Mouse (Mus musculus): ENCODE data around the gene Mark2. TPM values are rescaled to one million over a fixed set of nuclear protein-coding genes. Genes with fewer than 3 reads are reported as not detected.

The Mark2 gene
- polyA plus RNA-seq, 1 experiment: 33.7 TPM

- H3K79me2 ChIP-seq (ENCODE audit: control insufficient read depth, insufficient read depth): peaks cover 3% of the 10 kb centered on the region
- no peaks in the 10 kb centered on the region for H3K27me3 ChIP-seq (ENCODE audit: control insufficient read depth, insufficient read depth, insufficient read length)
- H3K4me3 ChIP-seq: no peak overlapping the region
- H3K36me3 ChIP-seq (ENCODE audit: control insufficient read depth, insufficient read depth): no peaks in the 10 kb centered on the region
- H3ac ChIP-seq (ENCODE audit: control insufficient read depth, insufficient read length): no peak overlapping the region
- TF ChIP-seq MAX (IDR thresholded peaks at IDR 0.05; ENCODE audit: low read depth): no peak
- peak overlapping the region; percentile 41 for H3K4me2 ChIP-seq (ENCODE audit: low read depth)
Observed at GRCm38 (mm10) chr19:7264088-7264765, 77.4 kb downstream of the Mark2 start.

GRCm38 (mm10) chr19:7262592-7262991 is 79.1 kb downstream of the Mark2 start:
- Histone ChIP-seq H3K27me3 (ENCODE audit: control insufficient read depth, insufficient read depth, insufficient read length) (no peaks in the 10 kb centered on the region), H3K79me2 (ENCODE audit: control insufficient read depth, insufficient read depth) (no peaks in the 10 kb centered on the region), H3K36me3 (ENCODE audit: control insufficient read depth, insufficient read depth) (no peaks in the 10 kb centered on the region), H3K4me3 (no peak overlapping the region), H3ac (ENCODE audit: control insufficient read depth, insufficient read length) (no peak overlapping the region), H3K4me2 (ENCODE audit: low read depth) (no peak overlapping the region)
- TF ChIP-seq MAX (IDR thresholded peaks at IDR 0.05; ENCODE audit: low read depth): no peak
- TF ChIP-seq POLR2AphosphoS2 (IDR thresholded peaks at IDR 0.05; ENCODE audit: insufficient read length, low read depth): no peak
- no peak for TF ChIP-seq POLR2A (IDR thresholded peaks at IDR 0.05; ENCODE audit: insufficient read length, low read depth)
- no peak for TF ChIP-seq SRF (IDR thresholded peaks at IDR 0.05; ENCODE audit: control insufficient read depth, insufficient read length, low read depth)
- TF ChIP-seq REST (IDR thresholded peaks at IDR 0.05; ENCODE audit: insufficient read depth, insufficient read length): no peak
- no peak for TF ChIP-seq MYOD1 (IDR thresholded peaks at IDR 0.05; ENCODE audit: control insufficient read depth in 1 of 3, insufficient read length in 2 of 3, low read depth in 2 of 3)
- TF ChIP-seq TCF3 (IDR thresholded peaks at IDR 0.05; ENCODE audit: insufficient read length, low read depth): no peak
- TF ChIP-seq TCF12 (IDR thresholded peaks at IDR 0.05; ENCODE audit: insufficient read depth, poor library complexity, severe bottlenecking): no peak
- TF ChIP-seq USF1 (IDR thresholded peaks at IDR 0.05; ENCODE audit: low read depth): no peak
- TF ChIP-seq E2F4 (IDR thresholded peaks at IDR 0.05; ENCODE audit: insufficient read depth): no peak
- no peak for TF ChIP-seq CEBPB (IDR thresholded peaks at IDR 0.05; ENCODE audit: insufficient read depth, poor library complexity, severe bottlenecking)
- no peak for TF ChIP-seq MYOG (IDR thresholded peaks at IDR 0.05; ENCODE audit: control insufficient read depth in 1 of 3, insufficient read depth in 1 of 3, insufficient read length in 2 of 3, low read depth in 2 of 3)

- no peaks in the 10 kb centered on the region for H3K36me3 ChIP-seq (ENCODE audit: control insufficient read depth, insufficient read depth)
- no peak for TF ChIP-seq POLR2A (IDR thresholded peaks at IDR 0.05; ENCODE audit: insufficient read length, low read depth)
- TF ChIP-seq TCF12 (IDR thresholded peaks at IDR 0.05; ENCODE audit: insufficient read depth, poor library complexity, severe bottlenecking): no peak
- TF ChIP-seq POLR2AphosphoS2 (IDR thresholded peaks at IDR 0.05; ENCODE audit: insufficient read length, low read depth): no peak
- no peak for TF ChIP-seq MYOD1 (IDR thresholded peaks at IDR 0.05; ENCODE audit: control insufficient read depth in 1 of 3, insufficient read length in 2 of 3, low read depth in 2 of 3)
- no peak for TF ChIP-seq SRF (IDR thresholded peaks at IDR 0.05; ENCODE audit: control insufficient read depth, insufficient read length, low read depth)
- no peak for TF ChIP-seq REST (IDR thresholded peaks at IDR 0.05; ENCODE audit: insufficient read depth, insufficient read length)
- no peak overlapping the region for H3K4me3 ChIP-seq
- H3K27me3 ChIP-seq (ENCODE audit: control insufficient read depth, insufficient read depth, insufficient read length): no peaks in the 10 kb centered on the region
- no peak overlapping the region for H3ac ChIP-seq (ENCODE audit: control insufficient read depth, insufficient read length)
- H3K79me2 ChIP-seq (ENCODE audit: control insufficient read depth, insufficient read depth): no peaks in the 10 kb centered on the region
- H3K4me2 ChIP-seq (ENCODE audit: low read depth): no peak overlapping the region
Observed at GRCm38 (mm10) chr19:7261964-7262363, 79.7 kb downstream of the Mark2 start.

- no peaks in the 10 kb centered on the region for H3K79me2 ChIP-seq (ENCODE audit: control insufficient read depth, insufficient read depth)
- no peak overlapping the region for H3K4me2 ChIP-seq (ENCODE audit: low read depth)
- no peaks in the 10 kb centered on the region for H3K36me3 ChIP-seq (ENCODE audit: control insufficient read depth, insufficient read depth)
- H3K4me3 ChIP-seq: no peak overlapping the region
- H3K27me3 ChIP-seq (ENCODE audit: control insufficient read depth, insufficient read depth, insufficient read length): no peaks in the 10 kb centered on the region
- no peak for TF ChIP-seq MYOG (IDR thresholded peaks at IDR 0.05; ENCODE audit: control insufficient read depth in 1 of 3, insufficient read depth in 1 of 3, insufficient read length in 2 of 3, low read depth in 2 of 3)
- TF ChIP-seq MAX (IDR thresholded peaks at IDR 0.05; ENCODE audit: low read depth): no peak
- TF ChIP-seq E2F4 (IDR thresholded peaks at IDR 0.05; ENCODE audit: insufficient read depth): no peak
- TF ChIP-seq MYOD1 (IDR thresholded peaks at IDR 0.05; ENCODE audit: control insufficient read depth in 1 of 3, insufficient read length in 2 of 3, low read depth in 2 of 3): no peak
- TF ChIP-seq REST (IDR thresholded peaks at IDR 0.05; ENCODE audit: insufficient read depth, insufficient read length): no peak
- TF ChIP-seq SRF (IDR thresholded peaks at IDR 0.05; ENCODE audit: control insufficient read depth, insufficient read length, low read depth): no peak
- TF ChIP-seq TCF3 (IDR thresholded peaks at IDR 0.05; ENCODE audit: insufficient read length, low read depth): no peak
- TF ChIP-seq POLR2AphosphoS2 (IDR thresholded peaks at IDR 0.05; ENCODE audit: insufficient read length, low read depth): no peak
- TF ChIP-seq TCF12 (IDR thresholded peaks at IDR 0.05; ENCODE audit: insufficient read depth, poor library complexity, severe bottlenecking): no peak
- TF ChIP-seq POLR2A (IDR thresholded peaks at IDR 0.05; ENCODE audit: insufficient read length, low read depth): no peak
- TF ChIP-seq USF1 (IDR thresholded peaks at IDR 0.05; ENCODE audit: low read depth): no peak
- TF ChIP-seq CEBPB (IDR thresholded peaks at IDR 0.05; ENCODE audit: insufficient read depth, poor library complexity, severe bottlenecking): no peak
- no peak overlapping the region for H3ac ChIP-seq (ENCODE audit: control insufficient read depth, insufficient read length)
Observed at GRCm38 (mm10) chr19:7261476-7261875, 80.2 kb downstream of the Mark2 start.

GRCm38 (mm10) chr19:7257881-7258280 is 83.8 kb downstream of the Mark2 start:
- no peak for TF ChIP-seq E2F4 (IDR thresholded peaks at IDR 0.05; ENCODE audit: insufficient read depth)
- TF ChIP-seq CEBPB (IDR thresholded peaks at IDR 0.05; ENCODE audit: insufficient read depth, poor library complexity, severe bottlenecking): no peak
- TF ChIP-seq TCF12 (IDR thresholded peaks at IDR 0.05; ENCODE audit: insufficient read depth, poor library complexity, severe bottlenecking): no peak
- TF ChIP-seq TCF3 (IDR thresholded peaks at IDR 0.05; ENCODE audit: insufficient read length, low read depth): no peak
- TF ChIP-seq MYOG (IDR thresholded peaks at IDR 0.05; ENCODE audit: control insufficient read depth in 1 of 3, insufficient read depth in 1 of 3, insufficient read length in 2 of 3, low read depth in 2 of 3): no peak
- no peak for TF ChIP-seq SRF (IDR thresholded peaks at IDR 0.05; ENCODE audit: control insufficient read depth, insufficient read length, low read depth)
- no peak for TF ChIP-seq MAX (IDR thresholded peaks at IDR 0.05; ENCODE audit: low read depth)
- TF ChIP-seq POLR2A (IDR thresholded peaks at IDR 0.05; ENCODE audit: insufficient read length, low read depth): no peak
- no peak for TF ChIP-seq MYOD1 (IDR thresholded peaks at IDR 0.05; ENCODE audit: control insufficient read depth in 1 of 3, insufficient read length in 2 of 3, low read depth in 2 of 3)
- TF ChIP-seq USF1 (IDR thresholded peaks at IDR 0.05; ENCODE audit: low read depth): no peak
- no peak for TF ChIP-seq REST (IDR thresholded peaks at IDR 0.05; ENCODE audit: insufficient read depth, insufficient read length)
- no peak for TF ChIP-seq POLR2AphosphoS2 (IDR thresholded peaks at IDR 0.05; ENCODE audit: insufficient read length, low read depth)
- no peak overlapping the region for H3ac ChIP-seq (ENCODE audit: control insufficient read depth, insufficient read length)
- H3K27me3 ChIP-seq (ENCODE audit: control insufficient read depth, insufficient read depth, insufficient read length): no peaks in the 10 kb centered on the region
- no peak overlapping the region for H3K4me2 ChIP-seq (ENCODE audit: low read depth)
- H3K36me3 ChIP-seq (ENCODE audit: control insufficient read depth, insufficient read depth): no peaks in the 10 kb centered on the region
- H3K79me2 ChIP-seq (ENCODE audit: control insufficient read depth, insufficient read depth): no peaks in the 10 kb centered on the region
- no peak overlapping the region for H3K4me3 ChIP-seq

Measured in myocyte (in vitro differentiated cells).